Mouse (Mus musculus) lung, postnatal 25 days (tissue): ENCODE data around the gene Kcnq4.

Experiments
- DNase-seq: peaks from one replicate; pipeline ENCODE4 v3.0.0; 2022; ENCODE audit warnings: low spot score

The Kcnq4 gene

GRCm38 (mm10) chr4:120725516-120726090 lies 22.8 kb downstream of the Kcnq4 start:
- no peak for DNase-seq

GRCm38 (mm10) chr4:120721574-120721973 lies 26.8 kb downstream of the Kcnq4 start:
- no peak for DNase-seq

- DNase-seq = no peak
Observed at GRCm38 (mm10) chr4:120719152-120719551, 29.3 kb downstream of the Kcnq4 start.

- DNase-seq = no peak
Observed at GRCm38 (mm10) chr4:120717591-120717990, 30.8 kb downstream of the Kcnq4 start.

GRCm38 (mm10) chr4:120716765-120717164 lies 31.6 kb downstream of the Kcnq4 start:
- no peak for DNase-seq

GRCm38 (mm10) chr4:120716141-120716571 lies 32.3 kb downstream of the Kcnq4 start:
- peak; percentile 69 for DNase-seq

GRCm38 (mm10) chr4:120713856-120714497 lies 34.4 kb downstream of the Kcnq4 start:
- no peak for DNase-seq

GRCm38 (mm10) chr4:120713021-120713420 lies 35.4 kb downstream of the Kcnq4 start:
- no peak for DNase-seq

GRCm38 (mm10) chr4:120712236-120712635 lies 36.2 kb downstream of the Kcnq4 start:
- DNase-seq = no peak

- no peak for DNase-seq
Observed at GRCm38 (mm10) chr4:120702511-120702910, 45.9 kb downstream of the Kcnq4 start.

- DNase-seq = no peak
Observed at GRCm38 (mm10) chr4:120702056-120702455, 46.4 kb downstream of the Kcnq4 start.

GRCm38 (mm10) chr4:120701180-120701579 lies 47.2 kb downstream of the Kcnq4 start:
- no peak for DNase-seq

- no peak for DNase-seq
Observed at GRCm38 (mm10) chr4:120697799-120698484, 50.5 kb downstream of the Kcnq4 start.

- no peak for DNase-seq
Observed at GRCm38 (mm10) chr4:120697353-120697752, 51.1 kb downstream of the Kcnq4 start.

GRCm38 (mm10) chr4:120692717-120693116 lies 55.7 kb downstream of the Kcnq4 start:
- peak; percentile 36 for DNase-seq

GRCm38 (mm10) chr4:120689317-120689716 lies 59.1 kb downstream of the Kcnq4 start:
- no peak for DNase-seq

- DNase-seq = no peak
Observed at GRCm38 (mm10) chr4:120687282-120687681, 61.1 kb downstream of the Kcnq4 start.

- DNase-seq = no peak
Observed at GRCm38 (mm10) chr4:120683278-120683997, 65.0 kb downstream of the Kcnq4 start.

GRCm38 (mm10) chr4:120682168-120682567 lies 66.2 kb downstream of the Kcnq4 start:
- DNase-seq = peak; percentile 24

- peak; percentile 36 for DNase-seq
Observed at GRCm38 (mm10) chr4:120680953-120681352, 67.5 kb downstream of the Kcnq4 start.

GRCm38 (mm10) chr4:120675640-120676039 lies 72.8 kb downstream of the Kcnq4 start:
- DNase-seq = no peak

GRCm38 (mm10) chr4:120674775-120675451 lies 73.5 kb downstream of the Kcnq4 start:
- DNase-seq = no peak
